Mouse (Mus musculus) MEL (cell line): ENCODE measurements around the gene Tmem176b.

ENCODE experiments used
- CTCF ChIP-seq, 3 experiments: IDR thresholded peaks in 2 of 3; conservative IDR thresholded peaks in 1 of 3; 2 replicates each; pipeline ENCODE4 v1.5.1; 2011 to 2012; ENCODE audit warnings: low read length in 3 of 3, low read depth in 2 of 3, mild to moderate bottlenecking in 2 of 3, improper control_type of control experiment in 1 of 3, inconsistent platforms in 1 of 3, mixed read lengths in 1 of 3, moderate library complexity in 1 of 3; ENCODE audit not compliant: control insufficient read depth in 1 of 3, insufficient read depth in 1 of 3, poor library complexity in 1 of 3, severe bottlenecking in 1 of 3
- E2F4 ChIP-seq: IDR thresholded peaks from 2 replicates; pipeline ENCODE4 v1.6.1; 2011; ENCODE audit warnings: low read depth, low read length, improper control_type of control experiment, borderline replicate concordance
- EP300 ChIP-seq, 2 experiments: IDR thresholded peaks; 2 replicates each; pipeline ENCODE4 v1.6.1; 2011; ENCODE audit warnings: improper control_type of control experiment in 2 of 2, low read length in 2 of 2, low read depth in 1 of 2, mild to moderate bottlenecking in 1 of 2
- GATA1 ChIP-seq: IDR thresholded peaks from 2 replicates; pipeline ENCODE4 v1.6.1; 2011; ENCODE audit warnings: low read depth, low read length, improper control_type of control experiment
- JUND ChIP-seq: IDR thresholded peaks from 2 replicates; pipeline ENCODE4 v1.6.1; 2011; ENCODE audit warnings: low read depth, mild to moderate bottlenecking, improper control_type of control experiment, low read length
- MAFK ChIP-seq: IDR thresholded peaks from 2 replicates; pipeline ENCODE4 v1.6.1; 2011; ENCODE audit warnings: low read depth, mild to moderate bottlenecking, low read length, improper control_type of control experiment, borderline replicate concordance
- MYC ChIP-seq: IDR thresholded peaks from 2 replicates; pipeline ENCODE4 v1.6.1; 2011; ENCODE audit warnings: low read depth, mild to moderate bottlenecking, low read length, improper control_type of control experiment, moderate library complexity
- NELFE ChIP-seq: IDR thresholded peaks from 2 replicates; pipeline ENCODE4 v1.6.1; 2011; ENCODE audit warnings: low read depth, low read length, improper control_type of control experiment
- POLR2A ChIP-seq, 2 experiments: IDR thresholded peaks; 2 replicates each; pipeline ENCODE4 v1.6.1; 2011 to 2012; ENCODE audit warnings: low read length in 2 of 2, mild to moderate bottlenecking in 2 of 2, control low read depth in 1 of 2, improper control_type of control experiment in 1 of 2, low read depth in 1 of 2, moderate library complexity in 1 of 2; ENCODE audit not compliant: control insufficient read depth in 1 of 2, insufficient read depth in 1 of 2, poor library complexity in 1 of 2
- RAD21 ChIP-seq: IDR thresholded peaks from 2 replicates; pipeline ENCODE4 v1.6.1; 2011; ENCODE audit warnings: mild to moderate bottlenecking, low read depth, low read length, improper control_type of control experiment
- RCOR1 ChIP-seq: IDR thresholded peaks from 2 replicates; pipeline ENCODE4 v1.6.1; 2012; ENCODE audit warnings: low read depth, mild to moderate bottlenecking, inconsistent platforms, low read length, improper control_type of control experiment
- TCF12 ChIP-seq: IDR thresholded peaks from 2 replicates; pipeline ENCODE4 v1.6.1; 2014; ENCODE audit warnings: low read depth, mild to moderate bottlenecking, inconsistent platforms, low read length, improper control_type of control experiment, moderate library complexity
- ZKSCAN1 ChIP-seq: IDR thresholded peaks from 2 replicates; pipeline ENCODE4 v1.6.1; 2012; ENCODE audit warnings: low read depth, mild to moderate bottlenecking, inconsistent platforms, low read length, improper control_type of control experiment, moderate library complexity

GRCm38 (mm10) chr6:48833515-48833914 is 7.8 kb downstream of the Tmem176b start:
- no peak for TF ChIP-seq RAD21
- TF ChIP-seq TCF12, result peak; percentile 82
- no peak for TF ChIP-seq ZKSCAN1
- peak; percentile 41; the same call in 1 of the 2 replicates for TF ChIP-seq RCOR1
- TF ChIP-seq JUND, result no peak
- no peak for TF ChIP-seq POLR2A (IDR thresholded peaks at IDR 0.05; ENCODE audit: control insufficient read depth in 1 of 2, insufficient read depth in 1 of 2, low read depth in 1 of 2, low read length in 2 of 2, poor library complexity in 1 of 2)
- TF ChIP-seq CTCF (IDR thresholded peaks at IDR 0.05 in 2 of 3, conservative IDR thresholded peaks at IDR 0.05 in 1 of 3; ENCODE audit: control insufficient read depth in 1 of 3, insufficient read depth in 1 of 3, low read depth in 2 of 3, low read length in 3 of 3, poor library complexity in 1 of 3, severe bottlenecking in 1 of 3), result no peak
- no peak for TF ChIP-seq NELFE
- TF ChIP-seq EP300 (IDR thresholded peaks at IDR 0.05; ENCODE audit: low read depth in 1 of 2, low read length in 2 of 2), result peak; percentile 79 to 85
- TF ChIP-seq GATA1, result peak; percentile 85
- no peak for TF ChIP-seq MYC
- TF ChIP-seq E2F4, result no peak
- no peak for TF ChIP-seq MAFK
